Mouse (Mus musculus) liver (tissue): ENCODE results near the gene Zfp30.

Source experiments
- DNase-seq: peaks from one replicate; pipeline ENCODE4 v3.0.0-alpha.2; 2020; ENCODE audit warnings: mixed read lengths

The Zfp30 gene

DNA sequence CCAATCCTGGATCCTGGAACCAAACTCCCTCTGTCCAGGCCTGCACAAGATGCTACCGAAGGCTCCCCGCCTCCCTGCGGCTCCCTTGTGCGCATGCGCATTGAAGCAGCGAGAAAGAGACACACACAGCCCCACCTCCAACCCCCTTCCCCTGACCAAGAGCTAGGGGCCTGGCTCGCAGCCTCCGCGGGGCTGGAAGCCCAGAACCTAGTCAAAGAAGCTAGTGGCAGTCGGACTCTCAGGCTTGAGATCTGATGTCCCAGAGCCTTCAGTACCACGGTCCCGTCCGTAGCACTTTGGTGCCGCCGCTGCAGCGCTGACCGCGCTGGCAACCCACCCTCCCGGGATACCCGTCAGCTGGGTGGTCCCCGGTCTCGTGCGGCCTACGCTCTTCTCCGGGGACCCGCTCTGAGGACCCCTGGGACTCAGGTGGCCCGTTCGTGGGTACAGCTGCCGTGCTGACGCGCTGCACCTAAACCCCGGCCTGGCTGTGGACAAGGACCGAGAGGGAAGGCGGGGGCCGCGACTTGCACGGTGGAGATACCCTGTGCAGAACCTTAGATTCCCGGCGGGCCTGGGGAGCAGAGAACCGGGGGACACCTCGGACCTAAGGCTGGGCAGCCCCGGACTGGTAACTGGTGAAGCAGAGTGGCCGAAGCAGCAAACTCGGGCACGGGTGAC is at the start of gene Zfp30:
TSS of gene Zfp30 (plus strand) at position 128 of the 681 bp plus-strand sequence.
- peak; percentile 88 for DNase-seq

DNA sequence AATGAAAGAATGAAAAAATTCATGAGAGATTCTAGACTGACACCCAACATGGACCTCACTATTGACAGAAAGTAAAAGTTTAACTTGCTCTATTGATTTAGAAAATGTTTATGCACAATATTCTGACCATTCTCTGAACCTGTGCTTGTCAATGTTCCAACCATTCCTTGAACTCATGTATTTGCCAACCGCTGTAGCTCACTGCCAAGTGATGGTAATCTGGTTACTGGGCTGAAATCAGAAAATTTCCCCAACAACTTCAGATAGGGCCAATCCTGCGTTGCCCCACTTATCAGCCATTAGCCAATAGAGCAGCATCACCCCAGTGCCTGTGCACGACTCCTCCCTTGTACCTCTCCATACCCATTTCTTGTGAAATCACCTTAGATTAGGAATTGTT is 41.5 kb upstream of the Zfp30 start:
- no peak for DNase-seq

DNA sequence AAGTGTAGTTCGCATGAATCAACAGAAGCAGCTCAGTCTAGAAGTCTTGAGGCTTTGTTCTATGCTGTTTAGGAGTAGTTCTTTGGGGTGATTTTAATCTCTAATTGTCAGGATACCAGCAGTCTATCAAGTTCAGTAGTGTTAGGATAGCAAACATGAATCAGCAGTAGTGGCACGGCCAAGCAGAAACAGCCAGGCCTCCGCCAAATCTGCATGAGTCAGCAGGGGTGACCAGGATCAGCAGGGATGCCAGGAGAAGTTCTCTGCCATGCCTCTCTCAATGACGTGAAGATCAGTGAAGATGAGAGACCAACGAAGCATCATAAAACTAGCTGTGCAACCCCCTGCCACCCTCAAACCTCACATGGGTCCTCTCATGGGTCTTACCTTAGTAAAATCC is 23.3 kb upstream of the Zfp30 start:
- DNase-seq, result no peak

DNA sequence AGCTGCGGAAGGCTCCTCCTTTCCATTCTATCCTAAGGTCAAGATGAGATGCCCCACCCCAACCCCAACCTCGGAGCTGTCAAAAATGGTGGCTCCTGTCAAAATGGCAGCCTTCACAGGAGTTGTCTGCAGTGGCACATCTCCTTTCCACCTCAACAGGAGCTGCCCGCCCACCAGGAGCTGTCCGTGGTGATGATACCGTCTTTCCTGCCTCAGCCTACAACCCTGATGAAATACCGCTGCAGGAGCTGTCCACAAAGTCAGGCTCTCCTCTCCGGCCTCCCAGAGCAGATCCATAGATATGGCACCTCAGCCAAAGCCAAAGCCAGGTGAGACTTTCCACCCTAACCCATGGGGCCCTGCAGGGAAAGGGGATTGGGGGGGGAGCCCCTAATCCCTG is 19.1 kb upstream of the Zfp30 start:
- no peak for DNase-seq

DNA sequence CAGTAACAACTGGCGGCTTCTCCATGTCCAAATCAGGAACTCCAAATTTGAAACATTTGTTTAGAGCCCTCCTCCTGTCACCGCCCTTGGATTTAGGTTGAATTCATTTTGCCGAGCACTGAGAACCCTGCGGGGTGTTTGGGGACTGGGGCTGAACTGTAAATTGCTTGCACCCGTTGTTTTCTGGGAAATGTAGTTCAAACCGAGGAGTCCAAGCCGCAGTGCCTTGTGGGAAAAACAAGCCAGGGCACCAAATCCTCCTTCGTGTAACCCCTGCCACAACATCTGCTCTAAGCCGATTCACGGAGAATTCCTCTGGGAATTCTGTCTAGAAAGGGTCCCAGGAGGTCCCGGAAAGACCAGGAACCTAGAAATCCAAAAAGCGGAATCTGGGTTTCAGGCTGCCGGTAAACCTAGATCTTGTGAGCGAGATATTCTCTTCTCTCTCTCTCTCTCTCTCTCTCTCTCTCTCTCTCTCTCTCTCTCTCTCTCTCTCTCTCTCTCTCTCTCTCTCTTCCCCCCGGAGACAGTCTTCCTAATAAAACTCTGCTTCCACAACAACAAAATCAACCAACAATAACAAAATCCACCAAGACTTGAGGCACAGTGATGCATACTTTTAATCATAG is 16.6 kb upstream of the Zfp30 start:
- peak; percentile 77 for DNase-seq

DNA sequence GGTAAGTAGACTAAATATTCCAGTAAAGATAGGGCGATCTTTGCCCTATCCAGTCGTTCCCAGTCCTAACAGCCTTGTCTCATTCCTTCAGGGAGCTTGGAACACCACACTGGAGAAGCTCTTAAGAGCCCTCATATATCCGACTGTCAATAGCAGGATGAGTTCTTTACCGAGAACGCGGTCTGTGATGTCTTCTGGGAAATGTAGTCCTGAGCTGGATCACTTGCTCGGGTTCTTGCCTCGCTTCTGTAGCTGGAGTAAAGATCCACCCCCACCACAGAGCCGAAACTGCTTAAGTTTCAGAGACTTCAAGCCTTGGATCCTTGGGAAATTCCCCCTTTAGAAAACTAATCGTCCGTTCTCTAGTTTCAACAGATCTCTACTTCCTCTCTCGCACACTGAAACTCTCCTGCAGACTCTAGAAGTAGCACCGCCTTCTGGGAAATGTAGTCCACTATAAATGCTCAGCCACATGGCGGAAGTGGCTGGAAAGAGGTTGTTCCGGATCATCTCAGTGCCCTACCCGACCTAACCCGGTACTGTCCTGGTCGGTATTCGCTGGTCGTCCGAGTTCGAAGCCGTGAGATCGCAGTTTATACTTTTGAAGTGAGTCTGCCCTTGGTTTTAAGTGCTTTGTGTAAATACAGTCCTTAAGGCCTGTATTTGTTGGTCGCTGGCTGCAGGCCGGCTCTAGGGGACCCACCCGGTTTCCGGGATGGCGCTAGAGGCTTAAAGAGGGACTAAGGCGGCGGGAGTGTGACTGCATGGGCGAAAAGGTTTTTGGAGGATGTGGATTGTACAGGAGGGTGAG is 15.5 kb upstream of the Zfp30 start, which contains the start of gene Zfp84:
TSS of gene Zfp84 (plus strand) at position 463 of the 811 bp plus-strand sequence.
- peak; percentile 83 for DNase-seq

DNA sequence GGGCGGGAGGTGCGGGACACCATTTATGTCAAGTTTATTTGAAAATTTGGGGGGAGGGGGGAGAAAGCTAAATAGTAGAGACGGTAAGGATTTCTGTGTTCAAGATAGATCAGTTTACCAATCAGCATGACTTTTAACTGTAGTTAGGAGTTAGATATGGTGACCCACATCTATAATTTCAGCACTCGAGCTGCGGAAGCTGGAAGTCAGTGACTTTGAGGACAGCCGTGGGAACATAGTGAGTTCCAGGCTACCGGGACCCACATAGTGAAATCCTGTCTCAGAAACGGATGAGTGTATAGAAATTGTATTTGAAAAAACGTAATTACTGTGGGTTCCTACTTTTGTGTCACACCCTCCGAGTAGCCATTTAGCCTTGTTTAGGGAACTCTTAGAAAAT is 14.8 kb upstream of the Zfp30 start:
- no peak for DNase-seq

DNA sequence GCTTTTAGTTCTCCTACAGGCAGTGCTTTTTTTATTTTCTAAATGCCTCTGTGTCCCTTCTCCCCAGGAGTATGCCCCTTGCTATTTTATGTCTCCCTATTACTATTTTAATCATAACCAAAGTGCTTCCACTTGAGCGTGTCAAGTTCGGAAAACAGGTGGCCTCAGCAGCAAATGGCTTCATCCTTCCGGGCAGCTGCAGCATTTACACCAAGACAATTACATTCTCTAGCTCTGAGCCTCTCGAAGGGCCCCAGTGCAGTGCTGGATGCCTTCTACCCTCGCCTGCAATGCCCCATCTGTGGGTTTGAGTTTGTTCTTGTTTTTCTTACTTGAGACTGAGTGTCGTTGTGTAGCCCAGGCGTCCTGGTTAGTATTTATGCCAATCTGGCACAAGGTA is 10.3 kb upstream of the Zfp30 start:
- DNase-seq, result no peak

DNA sequence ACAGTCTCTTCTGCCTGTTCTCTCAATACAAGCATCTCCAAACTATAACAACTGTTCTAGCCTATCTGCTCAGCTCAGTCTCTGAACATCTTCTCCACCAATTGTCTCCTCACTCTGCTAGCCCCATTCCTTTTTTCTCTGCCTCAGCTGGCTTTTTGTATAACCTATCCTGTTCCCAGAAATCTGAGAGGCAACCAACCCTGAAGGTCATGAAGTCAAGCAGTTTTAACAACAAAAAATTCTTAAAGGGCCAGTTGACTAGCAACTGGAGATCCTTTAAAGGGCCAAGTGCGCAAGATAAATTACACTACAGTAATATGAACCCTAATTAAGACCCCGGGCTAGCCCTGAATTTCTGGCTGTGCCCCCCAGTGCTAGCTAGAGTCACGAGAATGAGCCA is 9.4 kb upstream of the Zfp30 start:
- no peak for DNase-seq

DNA sequence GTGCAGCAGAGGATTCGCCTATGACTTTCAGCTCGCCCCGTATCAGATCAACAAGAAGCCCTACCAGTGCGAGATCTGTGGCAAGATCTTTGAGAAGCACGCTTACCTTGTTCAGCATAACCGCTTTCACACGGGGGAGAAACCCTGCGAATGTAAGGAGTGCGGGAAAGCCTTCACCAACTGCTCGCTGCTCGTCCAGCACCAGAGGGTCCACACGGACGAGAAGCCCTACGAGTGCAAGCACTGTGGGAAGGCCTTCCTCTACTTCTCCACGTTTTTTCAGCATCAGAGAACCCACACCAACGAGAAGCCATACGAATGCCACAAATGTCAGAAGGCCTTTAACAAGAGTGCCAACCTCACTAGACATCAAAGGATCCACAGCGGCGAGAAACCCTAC is 7.2 kb upstream of the Zfp30 start:
- no peak for DNase-seq

DNA sequence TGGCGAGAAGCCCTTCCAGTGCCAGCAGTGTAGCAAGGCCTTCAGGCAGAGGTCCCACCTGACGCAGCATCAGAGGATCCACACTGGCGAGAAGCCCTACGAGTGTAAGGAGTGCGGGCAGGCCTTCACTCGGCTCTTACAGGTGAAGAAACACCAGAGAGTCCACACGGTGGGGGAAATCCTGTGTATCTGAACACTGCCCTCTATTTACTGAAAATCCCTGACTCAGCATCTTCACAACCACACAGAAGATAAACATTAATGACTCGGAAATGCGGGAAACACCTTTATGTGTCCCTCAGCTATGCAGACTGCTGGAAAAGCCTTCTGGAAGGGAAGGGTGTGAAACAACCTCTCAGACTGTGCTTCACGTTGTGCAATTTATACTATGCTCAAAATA is 6.4 kb upstream of the Zfp30 start:
- DNase-seq, result no peak

DNA sequence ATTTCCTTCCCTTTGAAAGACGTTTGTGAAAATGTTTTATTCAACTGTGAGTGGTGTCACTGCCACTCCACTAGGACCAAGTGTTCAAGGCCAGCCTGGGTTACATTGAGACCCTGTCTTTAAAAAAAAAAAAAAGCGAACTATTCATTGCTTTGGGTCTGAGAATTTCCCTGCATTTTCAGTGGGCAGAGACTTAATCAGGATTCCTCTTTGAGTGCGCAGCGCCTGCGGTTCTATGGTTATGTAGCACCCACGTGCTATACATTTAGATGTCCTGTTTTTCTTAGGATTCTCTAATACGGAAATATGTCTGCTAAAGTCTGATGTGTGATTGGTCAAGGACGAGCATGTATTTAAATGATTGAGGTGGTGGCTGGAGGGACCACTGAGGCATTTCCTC is 1.2 kb downstream of the Zfp30 start:
- DNase-seq, result no peak

DNA sequence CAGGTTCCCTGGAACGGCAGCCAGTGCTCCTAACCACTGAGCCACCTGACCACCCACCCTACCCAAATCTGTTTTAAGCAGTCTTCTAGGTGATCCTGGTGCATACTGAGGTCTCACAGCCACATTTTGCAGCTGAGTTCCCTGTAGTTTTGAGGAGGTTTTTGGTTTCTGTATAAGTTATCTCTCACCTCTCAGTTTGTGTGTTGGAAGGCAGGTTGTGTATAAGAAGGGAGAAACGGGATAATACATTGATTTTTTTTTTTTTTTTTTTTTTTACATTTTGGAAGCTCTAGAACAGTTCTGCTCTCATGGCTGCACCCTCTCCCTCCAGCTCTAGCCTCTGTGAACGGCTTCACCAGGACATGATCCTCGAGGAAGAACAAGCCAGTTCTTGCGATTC is 2.1 kb downstream of the Zfp30 start:
- DNase-seq, result no peak

DNA sequence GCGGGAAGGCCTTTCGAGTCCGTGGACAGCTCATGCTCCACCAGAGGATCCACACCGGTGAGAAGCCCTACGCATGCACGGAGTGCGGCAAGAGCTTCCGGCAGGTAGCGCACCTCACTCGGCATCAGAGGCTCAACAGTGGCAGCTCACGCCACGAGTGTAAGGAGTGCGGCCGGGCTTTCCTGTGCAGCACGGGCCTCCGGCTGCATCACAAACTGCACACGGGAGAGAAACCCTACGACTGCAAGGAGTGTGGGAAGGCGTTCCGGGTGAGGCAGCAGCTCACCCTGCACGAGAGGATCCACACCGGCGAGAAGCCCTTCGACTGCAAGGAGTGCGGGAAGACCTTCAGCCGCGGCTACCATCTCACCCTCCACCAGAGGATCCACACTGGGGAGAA is 9.1 kb downstream of the Zfp30 start:
- no peak for DNase-seq

DNA sequence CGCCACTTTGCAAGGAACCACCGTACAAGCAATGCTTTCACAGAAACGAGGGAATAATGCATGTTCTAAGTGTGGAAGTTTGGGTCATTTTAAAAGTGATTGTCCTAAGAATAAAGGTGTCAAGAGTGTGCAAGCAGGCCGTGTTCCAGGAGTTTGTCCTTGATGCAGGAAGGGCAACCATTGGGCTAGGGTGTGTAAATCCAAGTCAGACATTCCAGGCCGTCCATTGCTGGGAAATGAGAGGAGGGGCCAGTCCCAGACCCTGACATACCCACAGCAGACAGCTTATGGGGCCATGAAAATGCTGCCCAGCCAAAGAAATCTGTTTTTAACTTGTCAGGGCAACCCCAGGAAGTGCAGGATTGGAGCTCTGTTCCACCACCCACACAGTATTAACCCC is 23.2 kb downstream of the Zfp30 start:
- no peak for DNase-seq

DNA sequence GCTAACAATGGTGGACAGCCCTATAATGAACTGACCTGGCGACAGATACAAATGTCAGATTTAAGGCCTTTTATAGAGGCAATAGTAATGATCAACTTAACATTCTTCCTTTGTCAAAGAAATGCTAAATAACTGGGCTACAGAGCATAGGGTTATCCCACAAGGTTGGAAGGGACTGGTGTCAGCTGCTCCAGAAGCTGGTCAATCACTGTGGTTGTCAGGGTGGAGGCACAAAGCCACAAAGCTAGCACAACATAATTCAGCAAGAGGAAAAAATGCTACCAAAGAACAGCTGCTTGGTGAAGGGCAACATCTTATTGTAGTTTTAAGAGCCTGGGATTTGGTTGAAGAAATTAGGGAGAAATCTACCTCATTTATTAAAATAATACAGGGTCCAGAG is 28.4 kb downstream of the Zfp30 start:
- no peak for DNase-seq

DNA sequence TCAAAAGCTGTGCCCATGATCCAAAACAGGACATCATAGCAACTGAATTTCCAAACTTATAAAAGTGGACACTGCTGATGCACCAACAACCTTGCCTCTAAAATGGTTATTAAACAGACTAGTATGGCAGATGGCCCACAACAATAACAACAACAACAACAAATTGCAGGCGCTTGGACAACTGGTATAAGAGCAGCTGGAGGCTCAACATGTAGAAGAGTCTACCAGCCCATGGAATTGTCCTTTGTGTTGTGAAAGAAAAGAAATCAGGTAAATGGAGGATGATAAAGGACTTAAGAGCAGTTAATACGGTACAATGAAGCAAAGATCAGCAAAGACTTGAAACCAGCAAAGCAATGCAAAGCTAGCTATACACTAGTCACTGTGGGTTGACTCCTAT is 30.6 kb downstream of the Zfp30 start:
- DNase-seq, result no peak

DNA sequence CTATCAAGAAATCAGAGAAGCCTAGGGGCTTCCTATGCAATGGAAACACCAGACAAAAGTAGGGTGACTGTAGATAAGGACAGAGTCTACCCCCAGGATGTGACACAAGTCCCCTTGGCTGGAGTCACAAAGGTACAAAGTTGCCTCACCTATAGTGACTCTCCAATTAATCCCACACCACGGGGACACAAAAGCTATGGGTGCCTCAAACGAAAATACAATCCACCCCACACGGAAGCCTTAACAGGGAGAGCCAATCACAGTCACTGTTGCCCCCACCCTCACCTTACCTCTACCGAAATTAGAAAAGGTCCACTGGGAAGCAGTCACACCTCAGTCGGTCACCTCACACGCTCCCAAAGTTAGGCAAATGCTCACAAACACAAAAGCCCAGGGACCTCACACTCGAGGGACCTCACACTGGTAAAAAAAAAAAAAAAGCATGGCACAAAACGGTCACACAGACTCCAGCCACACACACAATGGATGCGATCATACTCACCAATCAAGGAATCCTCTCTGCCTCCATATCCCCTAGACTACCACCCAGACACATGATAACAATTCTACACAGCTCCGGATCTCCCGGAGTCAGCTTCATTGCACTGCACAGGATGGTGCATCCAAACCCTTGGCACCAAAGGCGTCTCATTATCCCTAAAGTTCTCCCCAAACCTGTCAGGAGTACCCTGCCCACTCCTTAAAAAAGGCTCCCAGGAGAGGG is 31.4 kb downstream of the Zfp30 start:
- DNase-seq, result no peak

DNA sequence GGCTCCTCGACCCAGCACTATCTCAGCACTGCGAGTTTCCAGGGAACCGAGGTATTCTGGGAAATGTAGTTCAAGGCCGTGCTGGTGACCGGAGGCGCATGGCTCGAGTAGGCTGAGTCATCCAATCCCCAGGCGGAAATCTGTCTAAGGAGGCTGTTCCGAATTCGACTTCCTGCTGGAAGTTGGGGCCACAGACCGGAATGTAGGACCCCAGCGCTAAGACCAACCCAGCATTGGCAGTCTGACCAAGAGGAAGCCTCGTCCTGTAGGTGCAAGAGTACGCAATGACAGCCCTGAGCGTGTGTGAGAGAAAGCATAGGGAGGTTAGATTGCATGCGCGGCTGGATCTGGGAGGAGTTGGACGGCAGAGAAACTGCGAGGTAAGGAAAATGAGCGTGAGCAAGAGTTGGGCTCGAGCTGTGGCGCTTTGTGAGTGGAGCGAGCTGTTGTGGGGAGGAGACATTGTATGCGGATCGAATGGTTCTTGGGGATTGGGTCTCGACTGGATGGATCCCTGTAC is 32.2 kb downstream of the Zfp30 start, which contains the start of gene Zfp790:
TSS of gene Zfp790 (plus strand) at position 205 of the 520 bp plus-strand sequence.
- peak; percentile 89 for DNase-seq

DNA sequence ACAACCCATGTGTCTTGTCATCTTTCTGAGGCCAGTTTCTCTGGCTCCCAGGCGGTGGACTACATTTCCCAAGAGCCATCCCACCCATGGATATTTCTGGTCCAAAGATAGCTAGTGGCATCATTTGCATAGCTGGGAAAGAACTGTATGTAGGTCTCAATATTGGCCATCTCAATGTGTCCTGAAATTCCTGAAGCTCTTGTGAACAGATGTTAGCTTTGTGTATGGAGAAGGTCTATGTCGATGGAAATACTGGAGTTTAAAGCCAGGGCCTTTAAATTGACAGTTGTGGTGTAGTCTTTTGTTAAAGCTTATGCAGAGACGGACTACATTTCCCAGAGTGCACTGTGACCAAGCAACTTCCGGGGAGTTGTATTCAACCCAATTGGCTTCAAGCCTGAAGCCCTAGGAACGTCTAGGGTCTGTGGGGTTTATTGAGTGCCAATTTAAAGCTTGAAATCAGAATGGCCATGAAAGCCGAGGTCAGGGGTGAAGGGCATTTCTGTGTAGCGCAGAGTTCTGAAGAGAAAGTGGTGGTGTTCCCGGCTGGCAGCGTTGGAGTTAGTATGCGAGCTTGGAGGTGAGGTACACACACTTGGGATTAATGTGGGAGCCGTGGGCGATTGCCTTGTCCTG is 34.9 kb downstream of the Zfp30 start:
- DNase-seq, result peak; percentile 67

DNA sequence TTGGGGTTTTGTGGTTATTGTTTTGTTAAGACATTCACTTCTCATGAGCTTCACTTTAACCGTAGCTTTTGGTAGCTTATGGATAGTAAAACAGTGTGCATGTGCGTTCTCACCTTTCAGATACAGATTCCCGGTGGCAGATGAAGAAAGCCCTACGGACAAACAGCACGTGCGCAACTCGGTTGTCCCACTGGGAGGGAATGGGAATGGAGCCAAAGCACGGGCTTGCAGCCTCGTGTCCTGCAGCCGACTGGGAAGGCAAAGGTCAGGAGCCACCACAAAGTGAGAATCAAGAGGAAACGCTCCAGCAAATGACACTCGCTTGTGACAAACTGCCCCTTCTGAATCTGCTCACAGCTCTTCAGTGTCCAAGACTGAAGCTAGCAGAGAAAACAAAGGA is 44.2 kb downstream of the Zfp30 start:
- DNase-seq, result no peak

DNA sequence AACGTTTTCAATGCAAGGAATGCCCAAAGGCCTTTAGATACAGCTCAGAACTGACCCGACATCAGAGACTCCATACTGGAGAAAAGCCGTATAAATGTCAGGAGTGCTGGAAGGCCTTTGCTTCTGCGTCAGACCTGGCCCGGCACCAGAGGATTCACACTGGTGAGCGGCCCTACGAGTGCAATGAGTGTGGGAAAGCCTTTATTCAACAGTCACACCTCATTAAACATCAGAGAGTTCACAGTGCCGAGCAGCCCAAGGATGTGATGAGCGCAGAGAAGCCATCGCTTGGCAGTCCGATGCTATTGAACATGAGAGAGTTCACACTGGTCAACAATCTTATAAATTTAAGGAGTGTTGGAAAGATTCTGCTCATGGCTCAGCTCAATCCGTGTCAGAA is 46.0 kb downstream of the Zfp30 start:
- no peak for DNase-seq

DNA sequence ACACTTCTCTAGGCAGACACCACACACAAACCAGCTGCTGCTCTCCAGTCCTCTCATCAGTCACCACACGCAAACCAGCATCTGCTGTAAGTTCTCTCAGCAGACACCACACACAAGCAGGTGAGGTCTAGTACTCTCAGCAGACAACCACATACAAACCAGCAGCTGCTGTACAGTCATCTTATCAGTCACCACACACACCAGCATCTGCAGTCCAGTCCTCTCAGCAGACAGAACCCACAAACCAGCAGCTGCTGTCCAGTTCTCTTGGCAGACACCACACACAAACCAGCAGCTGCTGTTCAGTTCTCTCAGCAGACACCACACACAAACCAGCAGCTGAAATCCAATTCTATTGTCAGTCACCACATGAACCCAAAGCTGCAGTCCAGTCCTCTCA is 53.0 kb downstream of the Zfp30 start:
- DNase-seq, result no peak
